8 mouse cellular contexts compared by ENCODE assay signal in the genomic region with DNA sequence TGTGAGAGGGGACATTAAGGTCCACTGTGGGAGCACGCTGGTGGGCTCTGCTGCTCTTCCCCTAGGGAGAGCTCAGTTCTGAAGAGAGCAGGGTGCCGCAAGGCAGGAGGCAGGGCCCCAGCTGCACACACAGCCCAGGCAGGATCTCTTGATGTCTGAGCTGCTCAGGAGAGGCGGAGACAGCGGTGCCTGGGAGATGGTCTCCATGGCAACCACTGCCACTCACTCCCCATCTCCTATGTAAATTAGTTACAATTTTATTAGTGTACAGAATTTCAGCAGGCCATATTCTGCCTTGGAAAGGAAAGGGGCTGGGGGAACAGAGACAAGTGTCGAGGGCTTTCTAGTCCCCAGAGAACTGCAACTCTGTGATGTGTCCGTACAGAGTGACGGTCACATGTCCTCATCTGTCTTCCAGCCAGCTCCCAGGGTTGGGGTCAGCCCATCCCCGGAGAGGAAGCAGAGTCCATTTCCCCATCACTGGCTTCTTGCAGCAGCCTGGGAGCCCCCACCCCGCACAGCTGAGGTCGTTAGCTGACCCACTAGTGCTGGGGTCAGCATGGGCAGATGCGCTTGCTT. TPM values are rescaled to one million over a fixed set of nuclear protein-coding genes. Genes with fewer than 3 reads are reported as not detected.
DNase-seq lines count a peak whose midpoint lies in the region; ATAC-seq and TF ChIP-seq lines count a peak whose summit lies in the region.

No protein-coding gene starts in this region.

- no peak for TF ChIP-seq CTCF in lung, embryonic 14.5 days (IDR thresholded peaks at IDR 0.05; ENCODE audit: low read depth)
- TF ChIP-seq CTCF in lung, adult 2 months (IDR thresholded peaks at IDR 0.05; ENCODE audit: insufficient read depth, low read length): no peak

- peak overlapping the region; percentile 93 for H3K27ac ChIP-seq in lung, embryonic 14.5 days (ENCODE audit: low read depth)
- peak overlapping the region; percentile 95 for H3K27ac ChIP-seq in forebrain, embryonic 11.5 days (ENCODE audit: low read depth, low read length)
- H3K27ac ChIP-seq in hindbrain, embryonic 15.5 days (replicated peaks): peak overlapping the region; percentile 94
- peak overlapping the region; percentile 99 for H3K27ac ChIP-seq in midbrain, embryonic 12.5 days (replicated peaks)

- peak overlapping the region; percentile 39 for H3K4me2 ChIP-seq in lung, embryonic 14.5 days
- H3K4me2 ChIP-seq in forebrain, embryonic 11.5 days (ENCODE audit: low read depth, low read length, severe bottlenecking): peak overlapping the region; percentile 38
- H3K4me2 ChIP-seq in hindbrain, embryonic 15.5 days: peak overlapping the region; percentile 40
- H3K4me2 ChIP-seq in midbrain, embryonic 12.5 days (replicated peaks): peak overlapping the region; percentile 43

- 10% methylated on average over 11 of the region's 11 CpGs for WGBS in lung, embryonic 14.5 days
- WGBS in lung, adult 2 months: 51% methylated on average over 11 of the region's 11 CpGs
- 6% methylated on average over 11 of the region's 11 CpGs for WGBS in forebrain, embryonic 11.5 days
- WGBS in hindbrain, embryonic 15.5 days: 3% methylated on average over 11 of the region's 11 CpGs
- 5% methylated on average over 11 of the region's 11 CpGs for WGBS in midbrain, embryonic 12.5 days

- H3K36me3 ChIP-seq in lung, embryonic 14.5 days (ENCODE audit: insufficient read depth): no peaks in the 10 kb centered on the region
- H3K36me3 ChIP-seq in forebrain, embryonic 11.5 days (ENCODE audit: control insufficient read depth, insufficient read depth, low read length): no peaks in the 10 kb centered on the region
- H3K36me3 ChIP-seq in hindbrain, embryonic 15.5 days: no peaks in the 10 kb centered on the region
- no peaks in the 10 kb centered on the region for H3K36me3 ChIP-seq in midbrain, embryonic 12.5 days

- no peak overlapping the region for H3K4me3 ChIP-seq in lung, embryonic 14.5 days (ENCODE audit: low read depth, low read length)
- no peak overlapping the region for H3K4me3 ChIP-seq in lung, adult 2 months (replicated peaks; ENCODE audit: extremely low read depth, low read depth, low read length)
- H3K4me3 ChIP-seq in forebrain, embryonic 11.5 days (ENCODE audit: low read depth, low read length): no peak overlapping the region
- H3K4me3 ChIP-seq in hindbrain, embryonic 15.5 days: no peak overlapping the region
- no peak overlapping the region; the same call in 1 of the 2 replicates for H3K4me3 ChIP-seq in midbrain, embryonic 12.5 days

- DNase-seq in lung, embryonic 14.5 days: peak; percentile 84
- no peak for DNase-seq in lung, adult 2 months
- peak; percentile 85 for DNase-seq in forebrain, embryonic 11.5 days (ENCODE audit: low spot score)
- DNase-seq in layer of hippocampus, postnatal 25 days (ENCODE audit: extremely low spot score in 1 of 2, low spot score in 1 of 2): peak; percentile 68 to 72
- DNase-seq in thymus, adult 18-20 months: peak; percentile 56 to 70
- DNase-seq in cerebellum, postnatal 36 days: no peak

- TF ChIP-seq POLR2A in lung, adult 2 months (IDR thresholded peaks at IDR 0.05; ENCODE audit: borderline replicate concordance, extremely low read depth, low read depth, low read length): no peak

- peak overlapping the region; percentile 37 for H3K9ac ChIP-seq in lung, embryonic 14.5 days
- peak overlapping the region; percentile 57 for H3K9ac ChIP-seq in forebrain, embryonic 11.5 days (ENCODE audit: low read length)
- peak overlapping the region; percentile 37 for H3K9ac ChIP-seq in hindbrain, embryonic 15.5 days
- peak overlapping the region; percentile 43 for H3K9ac ChIP-seq in midbrain, embryonic 12.5 days (replicated peaks)

- H3K27me3 ChIP-seq in lung, embryonic 14.5 days (ENCODE audit: insufficient read depth, low read length): no peaks in the 10 kb centered on the region
- no peaks in the 10 kb centered on the region for H3K27me3 ChIP-seq in forebrain, embryonic 11.5 days (ENCODE audit: control insufficient read depth, insufficient read depth, low read length)
- no peaks in the 10 kb centered on the region for H3K27me3 ChIP-seq in hindbrain, embryonic 15.5 days
- peaks cover 3% of the 10 kb centered on the region; the same call in 1 of the 2 replicates for H3K27me3 ChIP-seq in midbrain, embryonic 12.5 days

- peaks cover 44% of the 10 kb centered on the region for H3K4me1 ChIP-seq in lung, embryonic 14.5 days (ENCODE audit: insufficient read depth)
- no peaks in the 10 kb centered on the region for H3K4me1 ChIP-seq in lung, adult 2 months (ENCODE audit: control insufficient read depth, insufficient read depth, low read length)
- peaks cover 27% of the 10 kb centered on the region for H3K4me1 ChIP-seq in forebrain, embryonic 11.5 days (replicated peaks; ENCODE audit: control insufficient read depth, insufficient read depth, low read length)
- peaks cover 73% of the 10 kb centered on the region for H3K4me1 ChIP-seq in hindbrain, embryonic 15.5 days (replicated peaks)
- peaks cover 72% of the 10 kb centered on the region for H3K4me1 ChIP-seq in midbrain, embryonic 12.5 days

- peak; percentile 90 for ATAC-seq in lung, embryonic 14.5 days (ENCODE audit: insufficient read depth)
- ATAC-seq in forebrain, embryonic 11.5 days (replicated peaks; ENCODE audit: low FRiP score): peak; percentile 93
- ATAC-seq in hindbrain, embryonic 15.5 days (ENCODE audit: low FRiP score, low read depth): peak; percentile 91
- peak; percentile 95 for ATAC-seq in midbrain, embryonic 12.5 days (ENCODE audit: low FRiP score, low read depth)

- H3K9me3 ChIP-seq in lung, embryonic 14.5 days (ENCODE audit: low read depth, low read length): no peaks in the 10 kb centered on the region
- H3K9me3 ChIP-seq in forebrain, embryonic 11.5 days (ENCODE audit: control insufficient read depth, low read length): no peaks in the 10 kb centered on the region
- no peaks in the 10 kb centered on the region for H3K9me3 ChIP-seq in hindbrain, embryonic 15.5 days
- no peaks in the 10 kb centered on the region for H3K9me3 ChIP-seq in midbrain, embryonic 12.5 days

RNA-seq across cellular contexts. Expression of a gene that starts 52.6 kb away (rescaled TPM):
- polyA plus RNA-seq in lung, embryonic 14.5 days (2014; fragmentation: Nextera tagmentation; extraction: Ambion mirVana): 0.95 and 1.5 TPM in 2 replicates
- polyA plus RNA-seq in lung, adult 2 months (2012; rRNA removed): 0.69 and 1.6 TPM in 2 replicates
- 0.57 and 0.71 TPM in 2 replicates for polyA plus RNA-seq in forebrain, embryonic 11.5 days (2014; fragmentation: Nextera tagmentation; extraction: Ambion mirVana)
- polyA plus RNA-seq in hindbrain, embryonic 15.5 days (2015; fragmentation: Nextera tagmentation; extraction: Ambion mirVana): 0.51 and 0.94 TPM in 2 replicates
- total RNA-seq in layer of hippocampus, postnatal 25 days (2021): 10 to 100 TPM in 1 of 2 experiments, 1 to 10 TPM in 1; 3.0 to 10.3 TPM
- polyA plus RNA-seq in midbrain, embryonic 12.5 days (2016; fragmentation: Nextera tagmentation; extraction: Ambion mirVana): 0.68 and 0.77 TPM in 2 replicates

Comparison
In these comparisons a context has a peak if more than half of its experiments do, and no peak if none do; other contexts are left out.
1. DNase-seq: peak in lung, embryonic 14.5 days (single experiment), forebrain, embryonic 11.5 days (single experiment), layer of hippocampus, postnatal 25 days (2 of 2) and thymus, adult 18-20 months (2 of 2); none in lung, adult 2 months (single experiment) and cerebellum, postnatal 36 days (0 of 2).
2. Peak in every context shown above with its lines, with median percentiles within 50 percentile points of each other: ATAC-seq, H3K27ac ChIP-seq, H3K4me2 ChIP-seq and H3K9ac ChIP-seq.